Mouse (Mus musculus): ENCODE results near the gene Cp. TPM values are rescaled to one million over a fixed set of nuclear protein-coding genes. Genes with fewer than 3 reads are reported as not detected.

Cp gene
- 1 to 10 TPM in 1 of 2 experiments, under 1 TPM in 1; 0.61 to 1.2 TPM for total RNA-seq (2023)

DNA sequence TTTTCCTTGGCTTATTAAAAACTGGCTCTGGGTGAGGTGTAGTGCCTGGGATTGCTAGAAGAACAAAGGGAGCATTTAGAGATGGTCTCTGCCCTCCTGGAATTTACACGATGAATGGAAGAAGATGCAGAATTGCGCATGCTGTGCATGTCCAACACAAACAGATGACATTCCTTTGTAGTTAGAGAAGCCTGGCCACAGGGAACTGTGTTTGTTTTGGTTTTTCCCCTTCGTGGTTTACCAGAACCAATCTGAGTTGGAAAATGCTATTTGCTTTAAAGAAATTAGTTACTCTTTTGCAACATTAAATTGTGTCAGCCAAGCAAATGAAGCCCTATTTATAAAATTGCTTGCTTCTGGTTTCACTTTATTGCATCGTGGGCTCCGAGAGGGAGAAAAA, at the start of gene Cp:
TSS of gene Cp (plus strand) at position 170 of the 400 bp plus-strand sequence.

DNA sequence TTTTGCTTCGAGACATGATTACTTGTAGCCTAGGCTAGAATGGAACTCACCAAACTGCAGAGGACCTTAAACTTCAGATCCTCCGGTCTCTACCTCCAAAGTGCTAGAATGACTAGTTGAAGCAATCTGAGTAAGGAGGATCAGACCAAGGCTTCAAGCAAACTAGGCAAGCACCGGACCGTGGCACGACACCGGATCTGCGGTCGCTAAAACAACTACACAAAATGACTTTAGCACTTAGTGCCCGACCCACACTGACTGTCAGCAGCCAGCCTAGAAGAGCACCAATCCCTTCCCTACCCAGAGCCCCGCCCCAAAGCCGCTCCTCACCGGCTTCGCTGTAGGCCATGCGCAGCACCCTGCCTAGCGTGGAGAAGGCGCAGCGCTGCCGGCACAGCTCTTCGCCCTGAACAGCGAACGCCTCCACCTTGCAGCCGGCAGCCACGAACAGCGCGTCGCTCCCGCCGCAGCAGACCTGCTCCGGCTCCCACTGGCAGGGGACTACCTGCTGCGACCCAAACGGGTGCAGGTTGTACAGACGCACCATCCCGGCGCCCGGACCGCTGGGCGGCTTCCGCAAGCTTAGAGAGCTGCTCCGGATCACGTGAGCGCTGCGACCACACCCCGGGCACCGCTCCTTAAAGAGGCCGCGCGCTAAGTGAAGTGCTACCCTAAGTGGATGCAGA, 78.0 kb downstream of the Cp start, which contains the start of gene Hps3:
TSS of gene Hps3 (minus strand) at position 597 of the 686 bp plus-strand sequence.

DNA sequence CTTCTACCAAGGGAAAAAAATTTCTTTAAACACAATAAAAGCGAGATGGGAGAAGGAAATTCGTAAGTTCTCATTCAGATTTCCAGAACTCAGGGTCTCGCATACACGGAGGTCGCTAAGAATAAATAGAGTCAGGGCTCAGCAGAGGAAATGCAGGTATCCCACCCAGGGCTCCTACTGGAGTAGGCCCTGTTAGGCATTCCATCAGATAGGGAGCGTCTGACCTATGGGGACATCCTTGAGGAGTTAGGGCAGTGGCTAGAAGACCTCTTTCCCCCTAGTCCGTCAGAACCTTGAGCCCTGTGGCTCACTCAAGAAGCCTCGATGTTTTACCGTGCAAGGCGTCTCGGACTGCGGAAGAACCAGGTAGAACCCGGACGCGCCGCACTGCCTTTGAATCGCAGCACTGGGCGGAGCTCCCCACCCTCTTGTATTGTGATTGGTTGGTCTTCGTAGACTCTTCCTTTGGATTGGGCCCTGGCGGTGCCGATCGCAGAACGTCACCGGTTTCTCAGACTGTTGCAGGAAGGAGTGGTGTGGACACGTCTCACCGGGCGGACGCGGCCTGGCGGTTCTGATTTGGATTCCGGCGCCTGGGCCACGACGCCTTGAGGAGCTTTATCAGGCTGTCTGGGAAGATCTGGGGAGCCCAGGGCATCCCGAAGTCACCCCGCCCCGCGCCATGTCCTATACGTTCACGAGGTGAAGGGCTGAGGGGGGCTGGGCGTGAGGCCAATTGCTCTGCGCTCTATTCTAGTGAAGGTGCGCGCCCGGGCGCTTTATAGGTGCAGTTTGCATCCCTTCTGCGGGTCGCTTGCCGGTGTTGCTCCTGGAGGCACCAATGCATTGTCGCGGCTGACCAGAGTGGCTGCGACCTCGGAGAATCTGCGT, 100.7 kb downstream of the Cp start, which contains the start of gene Hltf:
TSS of gene Hltf (plus strand) at position 506 of the 891 bp plus-strand sequence.

Other genes with a start within 250 kb of the Cp start
- gene Hps3, start 78.3 kb downstream of the Cp start, total RNA-seq (2023): 10 to 100 TPM; 66.8 to 74.0 TPM
- 10 to 100 TPM; 31.9 to 33.6 TPM for gene Hltf, start 100.8 kb downstream of the Cp start, total RNA-seq (2023)
- 100 to 1,000 TPM; 133 to 152 TPM for gene Gyg, start 198.3 kb downstream of the Cp start, total RNA-seq (2023)

Measured in neutrophil, adult 83 days (primary cell).